Mouse (Mus musculus): ENCODE measurements around the gene Ptpn21. TPM values are rescaled to one million over a fixed set of nuclear protein-coding genes. Genes with fewer than 3 reads are reported as not detected.
A peak's percentile ranks its signal among the peaks of the same experiment; 100 is the strongest.

Gene Ptpn21
- total RNA-seq, 2 experiments from 2014 or later, result 32.8 to 34.9 TPM

DNA sequence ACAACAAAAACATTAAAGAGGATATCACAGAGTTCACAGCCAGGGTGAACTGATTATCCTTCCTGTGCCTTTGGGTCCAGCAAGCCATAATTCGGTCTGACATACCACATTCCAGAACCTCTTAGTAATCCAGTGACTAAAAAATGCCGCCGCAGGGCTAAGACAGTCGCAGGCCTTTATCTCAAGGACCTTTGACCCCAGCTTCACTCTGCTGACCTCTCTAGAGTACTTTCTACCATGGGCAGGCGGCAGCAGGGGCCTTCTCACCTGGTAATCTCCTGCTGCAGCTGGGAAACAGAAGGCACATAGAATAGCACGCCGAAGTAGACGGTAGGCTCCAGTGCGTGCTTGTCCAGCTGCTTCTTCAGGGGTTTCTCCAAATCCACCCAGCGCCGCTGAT, 22.4 kb downstream of the Ptpn21 start:
- peak overlapping the region; percentile 73 for H3K27ac ChIP-seq
- H3K4me3 ChIP-seq, result peak overlapping the region; percentile 28
- intact Hi-C loops (cut with DNase I), result no loop called here

DNA sequence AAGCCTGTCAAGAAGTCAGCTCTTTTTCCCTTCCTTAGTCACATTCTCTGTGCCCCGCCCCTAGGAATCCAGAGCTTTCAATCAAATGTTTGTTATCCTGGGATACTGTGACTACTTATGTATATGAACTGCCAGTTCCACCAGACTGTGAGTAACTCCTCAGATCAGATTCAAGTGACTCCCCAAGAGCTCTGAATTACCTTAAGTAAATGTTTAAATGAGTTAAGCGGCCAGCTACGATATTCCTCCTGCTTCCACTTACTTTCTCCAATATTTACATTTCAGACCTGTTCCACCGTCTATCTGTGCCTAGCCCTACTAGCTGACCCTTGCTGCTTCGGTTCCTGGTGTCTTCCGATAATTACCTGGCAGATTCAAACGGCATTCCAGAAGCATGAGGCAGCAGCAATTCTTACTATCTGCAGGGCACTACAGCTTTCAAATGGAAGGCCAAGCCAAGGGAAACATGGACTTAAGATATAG, 23.5 kb downstream of the Ptpn21 start:
- DNase-seq, result no peak
- Histone ChIP-seq H3K4me3 (no peak overlapping the region), H3K27ac (peak overlapping the region; percentile 73)
- TF ChIP-seq CTCF (IDR thresholded peaks at IDR 0.05), result no peak
- intact Hi-C loops (cut with DNase I), result no loop called here

More for the DNA sequence above, 22.4 kb downstream of the Ptpn21 start:
- no peak for DNase-seq
- no peak for TF ChIP-seq CTCF (IDR thresholded peaks at IDR 0.05)

DNA sequence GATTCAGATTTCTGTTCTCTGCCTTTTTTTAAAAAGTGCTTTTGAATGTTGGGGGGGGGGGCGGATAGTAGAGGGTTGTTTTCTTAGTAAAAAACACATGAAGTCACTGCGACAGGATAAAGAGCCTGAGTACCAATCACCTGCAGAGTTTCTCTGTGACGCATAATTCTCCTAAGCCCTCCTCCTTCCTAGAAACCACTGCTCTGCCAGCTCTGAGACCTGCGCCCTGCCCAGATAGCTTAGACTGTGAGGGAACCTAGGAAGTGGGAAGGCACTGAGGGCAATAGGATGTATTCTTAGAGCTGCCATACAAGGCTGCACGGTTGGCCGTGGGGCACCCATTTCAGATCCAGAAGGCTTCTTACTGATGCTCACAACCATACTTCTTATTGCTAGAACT, 24.4 kb downstream of the Ptpn21 start:
- no peak for TF ChIP-seq CTCF (IDR thresholded peaks at IDR 0.05)
- H3K27ac ChIP-seq, result no peak overlapping the region
- intact Hi-C loops (cut with DNase I), result no loop called here
- H3K4me3 ChIP-seq, result no peak overlapping the region
- DNase-seq, result no peak

DNA sequence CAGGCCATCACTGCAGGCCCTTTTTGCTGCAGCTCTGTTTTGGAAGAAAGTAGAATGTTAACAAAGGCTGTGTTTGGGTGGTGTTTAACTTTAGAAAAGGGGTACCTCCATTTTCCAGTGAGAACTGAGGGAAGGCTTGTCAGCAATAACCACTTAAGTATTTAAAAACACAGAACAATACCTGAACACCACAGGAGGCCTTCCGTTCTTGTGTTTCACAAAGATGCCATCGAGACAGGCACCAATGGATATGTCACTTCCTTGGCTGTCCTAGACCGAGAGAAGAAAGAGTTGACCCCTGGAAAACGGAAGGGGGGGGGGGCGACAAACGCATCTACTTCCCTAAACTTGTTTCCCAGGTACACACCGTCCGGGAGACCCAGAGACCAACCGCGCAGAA, 33.2 kb downstream of the Ptpn21 start:
- intact Hi-C loops (cut with DNase I), result no loop called here
- TF ChIP-seq CTCF (IDR thresholded peaks at IDR 0.05), result no peak
- H3K4me3 ChIP-seq, result no peak overlapping the region
- DNase-seq, result no peak
- no peak overlapping the region for H3K27ac ChIP-seq

DNA sequence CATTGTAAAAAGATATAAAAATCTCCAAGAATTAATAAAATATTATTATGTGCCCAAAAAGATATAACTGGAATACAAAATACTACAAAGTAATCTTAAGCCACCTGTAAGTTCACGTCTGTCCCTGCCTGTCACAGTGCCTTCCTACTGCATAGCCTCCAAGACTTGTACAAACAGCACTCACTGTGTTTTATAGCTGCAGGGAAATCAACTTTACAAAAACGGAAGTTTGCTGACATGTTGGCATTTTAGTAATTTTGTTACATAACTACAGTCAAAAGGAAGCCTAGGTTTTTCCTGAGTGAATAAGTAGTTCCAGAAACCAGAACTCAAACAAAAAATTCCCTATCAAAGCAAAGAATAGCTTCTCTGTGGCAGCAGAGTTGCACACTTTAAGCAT, 33.7 kb downstream of the Ptpn21 start:
- TF ChIP-seq CTCF (IDR thresholded peaks at IDR 0.05), result no peak
- H3K4me3 ChIP-seq, result no peak overlapping the region
- no peak overlapping the region for H3K27ac ChIP-seq
- intact Hi-C loops (cut with DNase I), result no loop called here
- no peak for DNase-seq

DNA sequence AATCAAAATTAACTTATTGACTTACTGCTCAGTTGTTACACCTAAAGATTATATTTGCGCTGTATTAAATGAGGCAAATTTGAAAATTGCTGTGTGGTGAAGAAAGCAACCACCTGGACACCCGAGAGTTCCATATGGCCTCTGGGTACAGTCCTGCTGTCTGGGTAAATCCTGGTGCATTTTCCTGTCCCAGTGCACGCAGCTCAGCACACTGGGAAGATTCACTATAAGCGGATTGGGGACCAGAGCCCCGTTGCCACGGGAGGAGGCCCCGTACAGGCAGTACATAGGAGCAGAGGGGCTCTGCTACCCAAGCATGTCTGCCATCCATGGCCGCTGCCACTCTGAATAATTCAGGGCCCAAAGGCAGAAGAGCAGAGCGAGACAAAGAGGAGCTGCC, 35.6 kb downstream of the Ptpn21 start:
- Histone ChIP-seq H3K4me3 (no peak overlapping the region), H3K27ac (no peak overlapping the region)
- intact Hi-C loops (cut with DNase I), result no loop called here
- no peak for DNase-seq
- no peak for TF ChIP-seq CTCF (IDR thresholded peaks at IDR 0.05)

DNA sequence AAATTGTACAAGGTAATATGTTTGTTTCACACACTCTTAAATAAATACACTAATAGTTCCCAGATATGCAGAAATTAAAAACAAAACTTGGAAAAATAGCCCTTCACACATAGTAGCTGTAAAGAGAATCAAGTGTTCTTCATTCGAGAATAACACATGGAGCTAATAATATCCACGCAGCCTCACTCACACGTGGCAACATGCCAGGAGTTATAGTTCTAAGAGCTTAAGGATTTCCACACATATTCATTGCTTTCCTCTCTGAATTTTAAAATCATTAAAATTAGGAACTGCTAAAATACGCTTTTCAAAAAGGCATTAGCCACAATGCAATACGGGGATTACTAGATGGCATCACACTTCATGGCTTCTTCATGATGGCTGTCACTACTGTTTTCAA, 40.0 kb downstream of the Ptpn21 start:
- intact Hi-C loops (cut with DNase I), result no loop called here
- DNase-seq, result no peak
- H3K4me3 ChIP-seq, result no peak overlapping the region
- no peak for TF ChIP-seq CTCF (IDR thresholded peaks at IDR 0.05)
- H3K27ac ChIP-seq, result no peak overlapping the region

DNA sequence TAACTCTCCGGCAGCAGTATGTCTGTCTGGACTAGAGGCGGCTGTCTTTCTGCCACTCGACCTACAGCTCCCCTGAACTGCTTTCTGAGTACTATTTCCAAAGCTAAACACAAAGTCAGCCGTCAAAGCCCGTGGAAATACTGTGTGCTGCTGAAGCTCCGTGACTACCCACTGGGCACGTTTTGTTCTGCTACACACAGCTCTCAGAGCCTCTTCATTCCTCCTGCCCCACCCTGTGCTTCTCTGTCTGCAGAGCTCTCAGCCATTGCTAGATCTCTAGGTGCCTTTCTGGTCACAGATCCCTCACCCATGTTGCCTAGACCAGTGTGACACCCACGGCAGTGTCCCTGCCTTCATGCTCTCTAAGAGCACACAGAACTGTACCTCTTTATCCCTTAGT, 47.0 kb downstream of the Ptpn21 start:
- intact Hi-C loops (cut with DNase I), result no loop called here
- TF ChIP-seq CTCF (IDR thresholded peaks at IDR 0.05), result no peak
- DNase-seq, result no peak
- Histone ChIP-seq H3K4me3 (no peak overlapping the region), H3K27ac (no peak overlapping the region)

DNA sequence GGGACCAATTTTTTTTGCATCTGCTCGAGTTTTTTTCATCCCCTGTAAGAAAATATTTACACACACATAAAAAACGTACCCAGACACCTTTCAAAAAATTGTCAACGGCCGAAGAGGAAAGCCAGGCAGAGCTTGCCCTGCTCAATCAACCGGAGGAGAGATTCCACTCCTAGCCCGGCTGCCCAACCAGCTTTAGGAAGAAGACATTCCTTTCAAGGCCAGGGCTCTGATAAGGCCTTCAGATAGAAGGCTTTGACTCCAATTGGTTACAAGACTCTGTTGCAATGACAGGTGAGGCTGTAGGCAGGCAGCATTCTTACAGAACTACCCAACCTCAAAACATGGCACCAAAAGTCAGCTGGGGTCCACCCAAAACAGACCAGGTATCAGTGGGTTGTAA, 53.6 kb downstream of the Ptpn21 start:
- intact Hi-C loops (cut with DNase I), result no loop called here
- H3K4me3 ChIP-seq, result no peak overlapping the region
- no peak overlapping the region for H3K27ac ChIP-seq
- no peak for TF ChIP-seq CTCF (IDR thresholded peaks at IDR 0.05)
- DNase-seq, result no peak

DNA sequence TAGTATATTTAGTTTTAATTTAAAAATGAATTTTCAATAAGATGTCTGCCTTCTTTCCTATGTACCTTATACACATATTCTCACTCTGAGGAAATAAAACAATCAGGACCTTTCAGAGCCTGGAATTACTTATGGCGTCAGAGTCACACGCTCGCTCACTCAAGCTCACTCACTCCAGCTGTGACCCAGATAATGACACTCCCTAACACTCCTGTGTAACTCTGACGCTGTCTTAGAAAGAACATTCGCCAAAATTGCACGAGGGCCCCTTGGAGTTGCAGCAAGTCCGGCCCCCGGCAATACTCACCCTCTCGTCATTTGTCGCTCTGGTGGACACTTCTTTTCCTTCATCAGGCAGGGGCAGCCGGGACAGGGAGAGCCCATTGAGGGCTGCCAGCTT, 54.0 kb downstream of the Ptpn21 start:
- no peak for DNase-seq
- intact Hi-C loops (cut with DNase I), result no loop called here
- Histone ChIP-seq H3K27ac (no peak overlapping the region), H3K4me3 (no peak overlapping the region)
- no peak for TF ChIP-seq CTCF (IDR thresholded peaks at IDR 0.05)

DNA sequence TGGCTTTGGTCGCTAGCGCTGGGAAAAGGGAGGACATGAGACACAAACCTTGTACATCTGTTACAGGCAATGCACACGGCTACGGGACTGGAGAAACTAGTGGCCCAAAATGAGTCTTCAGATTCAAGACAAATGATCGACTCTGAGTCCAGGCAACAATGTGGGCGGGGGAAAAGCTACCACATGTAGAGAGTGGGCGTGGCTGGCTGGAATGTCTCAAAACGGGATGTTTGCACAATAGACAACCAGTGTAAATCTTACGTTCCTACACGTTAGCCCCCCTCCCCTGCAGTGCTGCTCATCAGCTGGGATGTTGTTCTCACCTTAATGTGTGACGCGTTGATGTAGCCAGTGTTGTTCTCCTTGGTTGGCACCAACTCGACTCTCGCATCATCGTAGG, 55.0 kb downstream of the Ptpn21 start:
- TF ChIP-seq CTCF (IDR thresholded peaks at IDR 0.05), result no peak
- no peak for DNase-seq
- Histone ChIP-seq H3K4me3 (no peak overlapping the region), H3K27ac (no peak overlapping the region)
- intact Hi-C loops (cut with DNase I), result no loop called here

DNA sequence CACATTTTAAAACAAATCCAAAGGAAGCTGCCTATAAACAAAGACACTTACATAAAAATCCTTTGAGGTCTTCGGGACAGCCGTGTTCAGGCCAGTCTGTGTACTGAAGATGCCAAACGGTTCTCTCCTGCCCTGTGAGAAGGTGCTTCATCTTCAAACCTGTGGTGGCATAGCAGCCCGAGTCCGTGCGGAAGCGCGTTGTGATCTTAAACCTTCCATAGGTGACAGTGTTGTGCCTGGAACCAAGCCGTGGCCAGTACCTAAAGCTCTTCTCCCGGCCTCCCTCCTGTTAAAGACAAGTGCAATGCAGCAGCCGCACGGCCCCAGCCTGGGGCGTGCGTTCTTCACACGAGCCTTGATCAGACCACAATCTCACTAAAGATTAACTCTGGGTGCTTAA, 57.3 kb downstream of the Ptpn21 start:
- no peak for DNase-seq
- intact Hi-C loops (cut with DNase I), result loop anchor here (10.0 kb wide), 1 partner anchor 105 kb away; no protein-coding TSS in a partner anchor
- Histone ChIP-seq H3K27ac (no peak overlapping the region), H3K4me3 (no peak overlapping the region)
- no peak for TF ChIP-seq CTCF (IDR thresholded peaks at IDR 0.05)

DNA sequence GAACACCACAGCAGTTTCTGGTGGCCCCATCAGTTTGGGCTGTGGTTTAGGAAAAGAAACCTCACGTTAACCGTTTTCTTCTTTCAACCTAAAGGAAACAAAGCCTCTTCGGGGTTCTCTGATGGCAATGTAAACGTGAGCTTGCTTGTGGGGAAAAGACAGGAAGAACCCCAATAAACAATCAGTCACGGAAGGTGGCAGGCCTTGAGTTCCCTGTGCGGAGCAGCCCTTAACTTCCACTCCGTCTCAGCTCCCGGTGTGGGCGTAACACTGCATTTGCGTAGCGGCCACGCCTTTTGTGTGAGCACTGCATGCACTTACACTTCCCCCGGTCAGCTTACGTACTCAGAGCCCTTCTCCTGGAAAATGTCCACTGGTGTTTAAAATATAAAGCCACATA, 59.9 kb downstream of the Ptpn21 start:
- no peak for TF ChIP-seq CTCF (IDR thresholded peaks at IDR 0.05)
- intact Hi-C loops (cut with DNase I), result loop anchor here (10.0 kb wide), 1 partner anchor 107 kb away; no protein-coding TSS in a partner anchor
- no peak overlapping the region for H3K27ac ChIP-seq
- DNase-seq, result no peak
- no peak overlapping the region for H3K4me3 ChIP-seq

DNA sequence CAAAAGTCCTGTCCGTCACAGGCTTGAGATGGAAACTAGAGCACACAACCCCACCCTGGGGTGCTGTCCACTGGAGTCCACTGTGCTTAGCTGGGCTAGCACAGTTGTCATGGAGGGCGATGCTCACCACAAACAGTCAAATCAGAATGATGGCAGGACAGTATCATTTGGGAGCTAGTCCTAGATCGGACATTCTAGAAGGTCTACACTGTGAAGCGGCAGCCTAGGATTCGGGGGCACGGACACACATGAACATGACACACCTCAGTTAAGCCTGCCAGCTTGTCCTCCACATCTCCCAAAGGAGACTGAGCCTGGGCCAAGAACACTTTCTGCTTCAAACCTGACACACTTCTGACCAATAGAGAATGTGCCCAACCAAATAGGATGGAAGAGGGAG, 60.3 kb downstream of the Ptpn21 start:
- TF ChIP-seq CTCF (IDR thresholded peaks at IDR 0.05), result no peak
- DNase-seq, result no peak
- Histone ChIP-seq H3K4me3 (no peak overlapping the region), H3K27ac (no peak overlapping the region)
- intact Hi-C loops (cut with DNase I), result loop anchor here (10.0 kb wide), 1 partner anchor 108 kb away; no protein-coding TSS in a partner anchor
